Mouse (Mus musculus) kidney, adult 8-10 months (tissue): ENCODE measurements around the gene Slc27a5.

ENCODE experiments used
- DNase-seq, 2 experiments: peaks; one replicate each; pipeline ENCODE4 v3.0.0; 2022

Slc27a5 gene

DNA sequence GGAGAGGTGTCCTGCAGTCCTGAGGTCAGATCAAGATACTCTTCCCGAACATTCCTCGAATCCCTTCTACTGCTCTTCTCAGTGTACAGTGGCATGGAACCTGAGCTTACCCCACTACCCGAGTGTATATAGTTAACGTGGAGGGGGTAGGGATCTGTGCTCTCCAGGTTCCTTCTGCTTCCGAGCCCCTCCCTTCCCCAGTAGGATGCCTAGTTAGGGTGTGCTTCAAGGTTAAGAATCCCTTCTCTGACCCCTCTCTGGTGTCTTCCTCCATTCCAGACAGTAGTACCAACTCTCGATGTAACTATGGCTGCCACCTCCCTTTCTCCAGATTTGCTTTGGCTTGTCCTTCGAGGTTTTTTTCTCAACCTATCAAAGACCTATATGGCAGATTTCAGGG is 17.7 kb downstream of the Slc27a5 start:
- no peak for DNase-seq

GRCm38 (mm10) chr7:12979776-12980175 is 18.2 kb downstream of the Slc27a5 start:
- no peak for DNase-seq

- DNase-seq, result peak in 1 of 2 experiments; percentile 16
Measured at GRCm38 (mm10) chr7:12978931-12979722, 18.9 kb downstream of the Slc27a5 start.

GRCm38 (mm10) chr7:12977682-12978389 is 20.2 kb downstream of the Slc27a5 start, which contains the start of gene Zfp446:
Zfp446 (plus strand) TSS chr7:12977848.
- peak; percentile 98 to 99 for DNase-seq

DNA sequence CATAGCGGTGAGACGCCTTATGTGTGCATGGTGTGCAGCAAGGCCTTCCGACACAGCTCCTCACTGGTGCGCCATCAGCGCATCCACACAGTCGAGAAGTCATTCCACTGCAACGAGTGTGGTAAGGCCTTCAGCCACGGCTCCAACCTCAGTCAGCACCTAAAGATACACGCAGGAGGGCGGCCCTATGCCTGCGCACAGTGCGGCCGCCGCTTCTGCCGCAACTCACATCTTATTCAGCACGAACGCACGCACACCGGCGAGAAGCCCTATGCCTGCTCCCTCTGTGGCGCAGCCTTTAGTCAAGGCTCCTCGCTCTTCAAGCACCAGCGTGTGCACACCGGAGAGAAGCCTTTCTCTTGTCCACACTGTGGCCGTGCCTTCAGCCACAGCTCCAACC is 27.1 kb downstream of the Slc27a5 start:
- DNase-seq, result no peak

GRCm38 (mm10) chr7:12966104-12966845 is 31.7 kb downstream of the Slc27a5 start:
- peak; percentile 57 to 60 for DNase-seq

- DNase-seq, result peak; percentile 90 to 92
Measured at GRCm38 (mm10) chr7:12965678-12966091, 32.3 kb downstream of the Slc27a5 start, which contains the start of gene Zfp324. Zfp324 (plus strand) TSS chr7:12965838.

DNA sequence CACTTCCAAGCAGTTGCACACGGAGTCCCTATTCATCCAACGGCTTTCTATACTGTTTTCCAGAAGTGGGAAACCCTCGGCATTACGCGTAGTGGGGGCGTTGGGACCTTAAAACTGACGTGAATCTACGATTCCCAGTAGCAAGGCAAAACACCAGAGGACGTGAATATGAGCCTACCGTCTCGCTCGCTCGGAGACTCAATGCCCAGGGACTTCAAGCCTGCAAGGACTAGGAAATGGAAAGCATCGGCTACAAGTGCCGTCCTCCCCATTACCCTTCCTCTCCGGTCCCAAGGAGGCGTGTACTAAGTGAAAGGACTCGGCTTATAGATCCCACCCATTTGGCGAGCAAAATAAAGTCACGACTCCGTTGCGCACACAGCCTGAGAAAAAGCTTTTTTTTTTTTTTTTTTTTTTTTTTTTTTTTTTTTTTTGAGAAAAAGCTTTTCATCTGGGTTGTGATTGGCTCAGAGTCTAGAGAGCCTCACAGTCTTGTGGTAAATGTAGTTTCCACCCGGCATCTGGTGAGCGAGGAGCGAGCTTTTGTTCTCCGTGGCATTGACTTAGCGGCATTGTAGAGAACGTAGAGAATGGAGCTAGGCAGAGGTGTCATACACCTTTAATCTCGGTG is 36.4 kb downstream of the Slc27a5 start:
- DNase-seq, result peak; percentile 45 to 49

DNA sequence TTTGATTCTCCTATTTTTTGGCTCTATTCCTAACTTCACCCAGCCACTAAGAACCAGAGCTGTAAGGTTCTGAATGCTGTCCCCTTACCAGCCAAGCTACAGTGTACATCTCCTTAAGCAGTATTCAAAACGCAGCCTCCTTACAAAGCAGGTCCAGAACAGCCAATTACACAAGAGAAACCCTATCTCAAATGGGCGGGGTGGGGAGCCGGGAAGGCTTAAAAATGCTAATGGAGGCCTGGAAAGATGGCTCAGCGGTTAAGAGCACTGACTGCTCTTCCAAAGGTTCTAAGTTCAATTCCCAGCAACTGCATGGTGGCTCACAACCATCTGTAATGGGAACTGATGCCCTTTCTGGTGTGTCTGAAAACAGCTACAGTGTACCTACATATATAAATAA is 38.3 kb downstream of the Slc27a5 start:
- DNase-seq, result no peak

DNA sequence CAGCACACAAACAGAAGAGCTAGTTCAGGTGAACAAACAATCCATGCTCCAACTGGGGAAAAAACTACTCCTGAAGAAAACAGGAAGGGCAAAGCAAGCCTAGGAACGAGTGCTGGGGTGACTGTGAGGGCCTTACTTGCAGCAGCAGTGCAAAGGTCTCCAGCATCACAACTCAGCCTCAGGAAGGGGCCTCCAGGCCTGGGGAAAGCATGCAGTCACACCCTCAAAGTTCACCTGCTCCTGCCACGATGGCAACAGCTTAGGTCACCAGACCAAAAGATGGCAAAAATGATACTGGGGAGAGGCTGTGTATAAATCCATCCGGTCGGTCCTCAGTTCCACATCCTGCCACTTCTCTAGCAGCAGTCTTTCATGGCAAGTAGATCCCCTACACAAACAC is 39.0 kb downstream of the Slc27a5 start:
- no peak for DNase-seq

- no peak for DNase-seq
Measured at GRCm38 (mm10) chr7:12957511-12957910, 40.5 kb downstream of the Slc27a5 start.

- no peak for DNase-seq
Measured at GRCm38 (mm10) chr7:12954896-12955295, 43.1 kb downstream of the Slc27a5 start.

DNA sequence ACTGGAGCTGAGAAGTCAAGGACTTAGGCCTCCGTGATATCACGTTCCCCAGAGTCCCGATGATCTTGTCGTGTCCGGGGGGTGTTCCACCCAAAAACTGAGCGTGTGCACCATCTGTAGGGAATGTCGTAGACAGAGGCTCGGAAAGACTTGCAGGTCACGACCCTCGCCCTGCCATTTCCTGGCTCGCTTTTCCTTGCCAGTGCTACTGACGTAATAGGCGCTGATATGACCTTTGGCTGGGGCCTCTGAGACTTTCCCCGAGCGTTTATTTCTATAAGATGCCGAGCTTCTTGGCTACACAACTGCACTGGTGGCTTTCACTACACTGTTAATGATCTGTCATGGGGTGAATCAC is 48.1 kb downstream of the Slc27a5 start:
- no peak for DNase-seq

DNA sequence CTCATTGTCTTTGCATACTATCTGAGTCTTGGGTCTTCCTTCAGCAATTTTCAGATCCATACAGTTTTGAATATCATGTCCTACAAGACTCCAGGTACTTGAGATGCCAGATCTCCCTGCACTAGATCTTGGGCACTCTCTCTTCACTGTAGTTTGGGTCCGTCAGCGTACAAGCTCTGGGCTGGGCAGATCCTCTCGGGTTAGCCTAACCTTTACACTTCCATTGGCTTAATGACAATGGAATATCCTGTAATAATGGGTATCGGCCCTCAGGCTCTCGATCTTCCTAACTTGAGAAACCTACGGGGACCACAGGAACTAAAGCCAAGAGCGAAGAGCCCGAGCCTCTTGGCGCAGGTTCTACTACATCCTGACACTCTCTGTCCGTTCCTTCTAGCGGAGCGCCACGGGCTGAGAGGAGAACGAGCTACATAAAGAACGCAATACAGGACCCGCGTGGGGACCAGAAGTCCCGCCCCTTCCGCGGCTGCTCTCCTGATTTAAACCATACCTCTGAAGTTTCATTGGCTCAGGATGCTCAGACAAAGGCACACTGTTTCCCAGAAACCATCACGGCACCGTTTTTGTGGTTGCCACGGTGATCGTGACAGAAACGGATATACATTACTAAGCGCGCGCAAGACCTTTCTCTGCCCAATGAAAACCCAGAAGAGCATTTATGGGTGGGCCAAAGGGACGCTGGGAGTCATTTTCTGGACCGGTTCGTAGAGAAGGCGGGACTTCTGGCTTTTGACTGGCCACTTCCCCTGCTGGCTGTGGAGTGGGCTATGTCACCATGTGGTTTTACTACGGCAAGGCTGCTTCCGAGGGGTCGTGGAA is 48.7 kb downstream of the Slc27a5 start:
- DNase-seq, result peak; percentile 95 to 97

DNA sequence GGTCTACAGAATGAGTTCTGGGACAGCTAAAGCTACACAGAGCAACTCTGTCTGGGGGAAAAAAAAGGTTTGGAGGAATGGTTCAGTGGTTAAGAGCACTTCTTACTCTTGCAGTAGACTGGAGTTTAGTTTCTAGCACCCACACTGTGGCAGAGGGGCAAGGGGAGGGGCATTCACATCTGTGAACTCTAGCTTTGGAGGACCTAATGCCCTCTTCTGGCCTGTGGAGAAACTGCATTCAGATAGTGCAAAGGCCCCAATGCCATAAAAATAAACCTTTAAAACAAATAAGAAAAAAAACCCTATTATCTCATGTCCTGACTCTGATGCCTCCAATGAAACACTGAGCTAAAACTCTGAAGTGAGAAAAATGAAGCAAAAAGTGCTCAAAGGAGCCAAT is 54.5 kb downstream of the Slc27a5 start:
- DNase-seq, result no peak

GRCm38 (mm10) chr7:12940599-12940998 is 57.4 kb downstream of the Slc27a5 start:
- DNase-seq, result no peak
